Mouse (Mus musculus): ENCODE measurements at regions not wholly inside any gene's neighbourhood (a gene's known extent, or its start where the extent isn't known, plus 50 kb on each side); places are given as distances from the start of the nearest gene placed in this dataset.

DNA sequence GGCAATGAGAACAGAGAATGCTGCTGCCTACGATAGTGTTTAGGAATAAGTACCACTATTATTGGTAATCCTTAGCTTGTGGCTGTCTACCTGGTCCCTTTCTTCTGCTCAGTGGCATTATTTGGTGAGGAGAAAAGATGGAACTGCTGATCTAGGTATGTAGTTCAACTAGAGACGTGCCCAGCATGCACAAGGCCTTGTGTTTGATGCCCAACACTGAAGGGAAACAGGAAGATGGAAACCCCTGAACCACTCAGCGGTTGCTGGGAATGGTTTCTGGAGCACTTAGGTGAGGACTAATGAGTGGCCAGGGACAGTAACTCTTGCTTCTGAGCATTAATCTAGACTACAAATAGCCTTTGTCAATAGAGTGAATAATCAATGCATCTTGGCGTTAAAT, 1145.5 kb downstream of the Adam3 start:
- TF ChIP-seq HCFC1 (IDR thresholded peaks at IDR 0.05; ENCODE audit: borderline replicate concordance, insufficient read depth, low read length): no peak
- TF ChIP-seq MAFK (IDR thresholded peaks at IDR 0.05; ENCODE audit: insufficient read depth, low read depth, low read length): no peak
- no peak for TF ChIP-seq CHD2 (IDR thresholded peaks at IDR 0.05; ENCODE audit: low read depth, low read length)
- TF ChIP-seq ZC3H11A (IDR thresholded peaks at IDR 0.05; ENCODE audit: borderline replicate concordance, low read depth, low read length): no peak
- no peak for TF ChIP-seq ZNF384 (IDR thresholded peaks at IDR 0.05; ENCODE audit: low read depth, low read length)

DNA sequence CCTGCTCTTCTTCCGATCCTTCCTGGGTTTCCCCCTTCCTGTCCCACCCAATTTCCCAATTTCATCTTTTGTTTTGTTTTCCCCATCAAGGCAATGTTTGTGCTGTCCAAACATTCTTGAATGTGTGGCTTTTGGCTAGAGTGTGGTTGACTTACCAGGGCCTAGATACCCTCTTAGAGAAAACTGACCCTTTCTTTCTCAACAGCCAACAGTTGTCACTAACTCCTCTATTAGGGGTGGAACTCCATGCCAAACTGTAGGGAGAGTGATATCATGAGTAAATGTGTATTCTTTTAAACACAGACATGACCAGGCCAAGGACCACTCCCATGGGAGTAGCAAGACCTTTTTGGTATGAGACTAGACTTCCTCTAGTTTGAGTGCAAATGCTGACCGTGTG, 1145.0 kb downstream of the Adam3 start:
- no peak overlapping the region for H3K27ac ChIP-seq (ENCODE audit: insufficient read depth, low read depth, low read length, poor library complexity, severe bottlenecking)
- H3K4me1 ChIP-seq (ENCODE audit: control insufficient read depth in 2 of 2, insufficient read depth in 2 of 2, low read length in 2 of 2, poor library complexity in 1 of 2): no peaks in the 10 kb centered on the region
- in situ Hi-C loops (cut with MboI; ENCODE audit: low sequenced_read_pairs in 2 of 2, unreplicated experiment in 2 of 2): loop anchor here (25.0 kb wide), 1 partner anchor 957 kb away; no protein-coding TSS in a partner anchor
- no peak for DNase-seq (ENCODE audit: low read depth, low spot score)
- no peak overlapping the region for H3K4me3 ChIP-seq (ENCODE audit: insufficient read depth in 1 of 2, low read depth in 1 of 2, low read length in 2 of 2, poor library complexity in 1 of 2, severe bottlenecking in 1 of 2)
- TF ChIP-seq ZC3H11A (IDR thresholded peaks at IDR 0.05; ENCODE audit: borderline replicate concordance, low read depth, low read length): no peak
- no peak for TF ChIP-seq CHD2 (IDR thresholded peaks at IDR 0.05; ENCODE audit: low read depth, low read length)
- no peak for TF ChIP-seq HCFC1 (IDR thresholded peaks at IDR 0.05; ENCODE audit: borderline replicate concordance, insufficient read depth, low read length)
- no peak for TF ChIP-seq ZNF384 (IDR thresholded peaks at IDR 0.05; ENCODE audit: low read depth, low read length)
- TF ChIP-seq MAFK (IDR thresholded peaks at IDR 0.05; ENCODE audit: insufficient read depth, low read depth, low read length): no peak
- H3K9ac ChIP-seq (ENCODE audit: insufficient read depth, low read depth, low read length, poor library complexity, severe bottlenecking): no peak overlapping the region
- H3K36me3 ChIP-seq (ENCODE audit: control insufficient read depth, insufficient read depth, low read length, poor library complexity, severe bottlenecking): no peaks in the 10 kb centered on the region
- H3K9me3 ChIP-seq (ENCODE audit: control insufficient read depth, insufficient read depth, low read depth, low read length): no peaks in the 10 kb centered on the region

More for the DNA sequence above, 1145.5 kb downstream of the Adam3 start:
- H3K27ac ChIP-seq (ENCODE audit: insufficient read depth, low read depth, low read length, poor library complexity, severe bottlenecking): no peak overlapping the region
- no peaks in the 10 kb centered on the region for H3K36me3 ChIP-seq (ENCODE audit: control insufficient read depth, insufficient read depth, low read length, poor library complexity, severe bottlenecking)
- no peak overlapping the region for H3K4me3 ChIP-seq (ENCODE audit: insufficient read depth in 1 of 2, low read depth in 1 of 2, low read length in 2 of 2, poor library complexity in 1 of 2, severe bottlenecking in 1 of 2)
- no peaks in the 10 kb centered on the region for H3K9me3 ChIP-seq (ENCODE audit: control insufficient read depth, insufficient read depth, low read depth, low read length)
- no peaks in the 10 kb centered on the region for H3K4me1 ChIP-seq (ENCODE audit: control insufficient read depth in 2 of 2, insufficient read depth in 2 of 2, low read length in 2 of 2, poor library complexity in 1 of 2)
- no peak overlapping the region for H3K9ac ChIP-seq (ENCODE audit: insufficient read depth, low read depth, low read length, poor library complexity, severe bottlenecking)
- in situ Hi-C loops (cut with MboI; ENCODE audit: low sequenced_read_pairs in 2 of 2, unreplicated experiment in 2 of 2): loop anchor here (25.0 kb wide), 1 partner anchor 957 kb away; no protein-coding TSS in a partner anchor
- no peak for DNase-seq (ENCODE audit: low read depth, low spot score)
